Mouse (Mus musculus) testis, postnatal 14 days (tissue): ENCODE measurements around the gene Slu7.
A peak's percentile ranks its signal among the peaks of the same experiment; 100 is the strongest.

Experiments used
- DNase-seq: peaks from one replicate; pipeline ENCODE4 v3.0.0; 2021; ENCODE audit warnings: low spot score

Slu7 gene

GRCm38 (mm10) chr11:43425166-43425709 is 8.3 kb upstream of the Slu7 start:
- DNase-seq: no peak

GRCm38 (mm10) chr11:43425824-43426413 is 7.6 kb upstream of the Slu7 start, which contains the start of gene Pttg1:
Gene Pttg1 (minus strand): TSS chr11:43426251.
- peak; percentile 84 for DNase-seq

- DNase-seq: no peak
These were observed 7.1 kb upstream of the Slu7 start for GRCm38 (mm10) chr11:43426414-43426884.

- no peak for DNase-seq
These were observed 472 bp downstream of the Slu7 start for GRCm38 (mm10) chr11:43434024-43434407.

GRCm38 (mm10) chr11:43441121-43441520 is 7.6 kb downstream of the Slu7 start:
- DNase-seq: no peak

- no peak for DNase-seq
These were observed 9.6 kb downstream of the Slu7 start for GRCm38 (mm10) chr11:43443183-43443582.

GRCm38 (mm10) chr11:43449916-43450315 is 16.4 kb downstream of the Slu7 start:
- no peak for DNase-seq

GRCm38 (mm10) chr11:43451322-43451721 is 17.8 kb downstream of the Slu7 start:
- no peak for DNase-seq

- DNase-seq: no peak
These were observed 18.7 kb downstream of the Slu7 start for GRCm38 (mm10) chr11:43452266-43452665.

- no peak for DNase-seq
These were observed 29.7 kb downstream of the Slu7 start for GRCm38 (mm10) chr11:43463204-43463603.

GRCm38 (mm10) chr11:43470118-43470517 is 36.6 kb downstream of the Slu7 start:
- DNase-seq: peak; percentile 27

GRCm38 (mm10) chr11:43470881-43471820 is 37.6 kb downstream of the Slu7 start:
- DNase-seq: no peak

- DNase-seq: no peak
These were observed 39.6 kb downstream of the Slu7 start for GRCm38 (mm10) chr11:43473115-43473514.

- no peak for DNase-seq
These were observed 40.2 kb downstream of the Slu7 start for GRCm38 (mm10) chr11:43473635-43474224.

GRCm38 (mm10) chr11:43474225-43474774 is 40.8 kb downstream of the Slu7 start, which contains the start of gene C1qtnf2:
Gene C1qtnf2 (plus strand): TSS chr11:43474276.
- no peak for DNase-seq

GRCm38 (mm10) chr11:43479376-43479775 is 45.8 kb downstream of the Slu7 start:
- no peak for DNase-seq

GRCm38 (mm10) chr11:43480561-43480960 is 47.0 kb downstream of the Slu7 start:
- no peak for DNase-seq

- no peak for DNase-seq
These were observed 48.4 kb downstream of the Slu7 start for GRCm38 (mm10) chr11:43481672-43482522.

- DNase-seq: peak; percentile 20
These were observed 49.7 kb downstream of the Slu7 start for GRCm38 (mm10) chr11:43483122-43483792.

GRCm38 (mm10) chr11:43484057-43484456 is 50.5 kb downstream of the Slu7 start:
- no peak for DNase-seq

GRCm38 (mm10) chr11:43484652-43485051 is 51.1 kb downstream of the Slu7 start:
- no peak for DNase-seq
